Mouse (Mus musculus) layer of hippocampus, postnatal 10 days (tissue): ENCODE results near the gene Fez2. TPM values are rescaled to one million over a fixed set of nuclear protein-coding genes. Genes with fewer than 3 reads are reported as not detected.

Source experiments
- DNase-seq, 2 experiments: peaks; one replicate each; pipeline ENCODE4 v3.0.0; 2021; ENCODE audit warnings: low spot score in 2 of 2
- total RNA-seq, 2 experiments: library from RNA; stranded (reverse); gene quantifications; 2 replicates each; pipeline ENCODE4 v1.2.3; 2021

Fez2 gene
- total RNA-seq, 2 experiments from 2014 or later: 38.2 to 40.4 TPM

DNA sequence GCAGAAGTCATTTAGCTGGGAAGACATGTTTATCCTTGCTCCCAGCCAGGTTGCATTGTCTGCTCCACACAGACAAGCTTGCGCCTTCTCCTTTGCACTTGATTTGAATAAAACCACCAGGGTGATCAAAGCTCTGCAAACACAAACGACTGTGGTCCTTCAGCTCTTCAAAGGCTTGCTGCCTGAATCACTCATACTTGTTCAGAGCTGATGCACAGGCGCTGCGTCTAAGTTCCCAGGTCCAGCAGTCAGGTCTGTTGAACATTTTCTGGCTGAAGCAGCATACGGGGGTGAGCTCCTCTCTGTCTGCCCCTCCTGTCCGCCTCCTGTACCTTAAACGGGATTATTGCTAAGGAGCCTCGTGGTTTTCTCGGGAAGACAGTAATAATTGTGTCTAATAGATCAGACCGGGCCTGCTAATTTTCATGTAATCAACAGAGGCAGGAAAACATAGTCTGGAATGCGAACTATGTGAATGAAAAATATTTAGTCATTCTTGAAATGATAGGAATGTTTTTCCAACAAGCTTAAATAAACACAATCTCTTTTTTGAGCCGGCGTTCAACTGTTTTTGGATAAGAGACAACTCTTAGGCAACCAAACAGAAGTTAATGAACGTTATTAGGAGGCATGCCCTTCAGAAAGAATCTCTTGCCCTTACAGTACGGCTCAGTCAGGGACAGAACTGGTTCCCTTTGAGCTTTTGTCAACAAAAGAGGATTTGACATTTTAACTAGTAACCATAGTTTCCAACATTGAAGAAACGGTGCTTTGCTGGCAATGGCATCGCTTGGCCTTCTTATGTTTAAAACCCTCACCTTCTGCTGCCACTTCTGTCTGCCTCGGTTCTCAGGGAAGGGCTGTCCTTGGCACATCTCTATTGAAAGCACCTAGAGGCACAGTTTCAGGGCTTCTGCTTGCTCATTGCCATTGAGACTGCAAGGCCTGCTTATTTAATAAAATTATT lies 95.3 kb downstream of the Fez2 start:
- DNase-seq: no peak

- no peak for DNase-seq
Observed at GRCm38 (mm10) chr17:78321216-78321835, 96.6 kb downstream of the Fez2 start.

Other genes starting within 250 kb of the Fez2 start
- 100 to 1,000 TPM in 1 of 2 experiments, 10 to 100 TPM in 1; 96.7 to 108 TPM for gene Crim1, start 217.9 kb downstream of the Fez2 start, total RNA-seq
- gene Vit, start 89.9 kb upstream of the Fez2 start, total RNA-seq: 1 to 10 TPM; 8.4 to 9.0 TPM